Mouse (Mus musculus) telencephalon, adult 2 months (tissue): ENCODE data around the gene Rassf1.

Experiments
- DNase-seq: peaks from one replicate; pipeline ENCODE4 v3.0.0-alpha.2; 2011; ENCODE audit warnings: low read depth, low spot score

The Rassf1 gene

DNA sequence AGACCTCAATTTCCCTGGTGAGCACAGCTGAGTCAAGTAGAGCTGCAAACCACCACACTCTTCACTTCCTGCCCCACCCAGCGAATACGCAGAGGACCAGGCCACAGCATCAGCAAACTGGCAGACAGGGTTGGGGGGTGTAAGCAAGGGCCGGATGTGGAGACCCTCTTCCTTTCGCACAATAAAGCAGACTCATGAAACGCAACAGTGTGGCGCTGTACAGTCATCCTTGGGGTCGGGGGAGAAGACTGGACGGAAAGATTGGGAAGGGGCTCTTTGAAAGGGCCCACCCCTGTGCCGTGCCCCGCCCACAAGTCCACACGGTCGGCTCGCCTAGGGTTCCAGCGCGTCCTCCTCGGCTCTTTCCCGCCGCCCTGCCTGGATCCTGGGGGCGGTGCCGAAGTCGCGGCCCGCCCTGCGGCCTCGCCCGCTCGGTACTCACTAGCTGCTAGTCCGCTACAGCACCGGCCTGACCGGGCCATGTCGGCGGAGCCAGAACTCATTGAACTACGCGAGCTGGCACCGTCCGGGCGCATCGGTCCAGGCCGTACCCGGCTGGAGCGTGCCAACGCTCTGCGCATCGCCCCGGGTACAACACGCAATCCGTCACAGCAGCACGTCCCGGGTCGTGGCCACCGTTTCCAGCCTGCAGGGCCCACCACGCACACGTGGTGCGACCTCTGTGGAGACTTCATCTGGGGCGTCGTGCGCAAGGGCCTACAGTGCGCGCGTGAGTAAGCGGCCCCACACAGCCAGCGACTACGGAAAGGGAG, at the start of gene Rassf1:
TSS of gene Rassf1 (plus strand) at position 439 of the 773 bp plus-strand sequence.
- DNase-seq = no peak

DNA sequence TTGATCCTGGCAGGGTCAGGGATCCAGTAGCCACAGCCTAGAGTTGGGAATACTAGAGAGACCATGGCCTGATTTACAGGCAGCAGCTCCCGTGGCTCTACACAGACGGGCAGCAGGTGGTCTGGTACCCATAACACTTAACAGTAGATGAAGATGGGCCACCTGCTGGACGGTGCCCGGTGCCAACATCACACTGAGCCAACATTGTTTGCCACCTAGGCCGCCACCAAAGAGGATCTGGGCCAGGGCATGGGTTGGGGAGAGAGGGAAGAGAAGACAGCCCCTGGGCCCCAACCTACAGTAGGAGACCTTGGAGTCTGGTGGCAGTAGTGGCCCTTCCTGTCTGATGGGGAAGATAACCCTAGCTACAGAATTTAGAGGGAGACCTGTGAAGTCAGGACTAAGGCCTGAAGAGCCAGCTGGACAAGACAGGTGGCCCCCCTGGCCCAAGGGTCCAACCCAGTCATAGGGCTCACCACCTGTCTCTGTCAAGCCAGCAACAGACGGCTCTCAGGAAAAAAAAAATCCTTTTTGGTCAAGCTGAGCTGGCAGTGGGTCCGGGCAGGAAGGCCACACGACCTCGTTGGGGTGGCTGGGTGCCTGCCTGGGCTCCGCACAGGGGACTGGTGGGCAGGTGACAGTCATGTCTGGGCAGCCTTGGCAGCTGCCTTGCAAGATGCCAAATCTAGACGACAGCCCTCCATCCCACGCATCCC, 49.1 kb upstream of the Rassf1 start:
- DNase-seq = no peak

DNA sequence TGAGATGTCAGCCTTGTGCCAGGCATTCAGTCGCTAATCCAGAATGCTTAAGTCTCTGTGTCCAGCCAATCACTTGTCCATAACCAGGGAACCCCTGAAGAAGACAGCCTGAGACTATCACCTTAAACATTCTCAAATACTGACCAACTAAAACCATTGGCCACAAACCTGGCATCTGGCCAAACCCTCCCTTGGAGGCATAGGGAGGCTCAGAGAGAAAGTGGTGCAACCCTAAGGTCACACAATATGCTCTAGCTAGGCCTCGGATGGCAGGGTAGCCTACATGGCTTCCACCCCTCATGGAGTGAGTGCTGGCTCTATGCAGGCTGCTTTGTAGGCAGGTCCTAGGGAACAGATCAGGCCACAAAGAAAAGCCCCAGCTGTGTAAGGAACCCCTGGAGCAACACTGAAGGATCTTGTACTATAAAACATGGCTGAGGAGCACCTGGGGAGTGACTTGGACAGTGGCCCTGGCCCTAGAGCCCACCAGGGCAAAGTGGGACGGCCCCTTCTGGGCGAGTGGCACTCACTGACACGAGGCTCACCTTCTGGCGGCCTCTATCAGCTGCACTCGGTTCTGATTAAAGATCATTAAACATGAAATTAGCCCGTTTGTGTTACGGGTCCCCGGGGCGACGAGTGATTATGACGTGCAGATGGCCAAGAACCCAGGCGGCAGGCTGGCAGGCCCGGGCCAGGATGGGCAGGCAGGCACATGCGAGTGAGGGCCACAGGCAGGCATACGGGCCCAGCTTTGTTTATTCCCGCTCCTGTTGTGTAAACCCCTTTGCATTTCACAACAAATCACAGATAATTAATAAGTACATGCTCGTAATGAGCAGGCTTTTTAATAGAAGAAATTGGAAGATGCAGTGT, 46.5 kb upstream of the Rassf1 start:
- no peak for DNase-seq

DNA sequence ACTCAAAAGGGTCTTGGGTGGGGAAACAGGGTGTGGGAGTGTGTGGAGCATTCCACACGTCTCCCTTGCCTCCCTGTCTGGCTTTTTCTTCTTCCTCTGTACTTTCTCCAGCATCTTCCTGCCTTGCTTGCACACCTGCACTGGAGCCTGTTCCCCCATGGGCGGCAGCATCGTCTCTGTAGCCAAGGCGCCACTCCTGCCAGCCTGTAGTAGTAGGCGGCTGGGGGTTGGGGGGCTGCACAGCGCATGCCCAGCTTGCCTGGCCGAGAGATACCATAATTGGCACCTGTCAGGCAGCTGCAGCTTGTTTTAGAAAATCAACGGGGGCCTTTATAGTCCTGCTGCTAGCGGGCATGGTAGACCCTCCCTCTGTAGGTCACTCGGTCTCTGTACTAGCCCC, 43.1 kb upstream of the Rassf1 start:
- peak; percentile 53 for DNase-seq

DNA sequence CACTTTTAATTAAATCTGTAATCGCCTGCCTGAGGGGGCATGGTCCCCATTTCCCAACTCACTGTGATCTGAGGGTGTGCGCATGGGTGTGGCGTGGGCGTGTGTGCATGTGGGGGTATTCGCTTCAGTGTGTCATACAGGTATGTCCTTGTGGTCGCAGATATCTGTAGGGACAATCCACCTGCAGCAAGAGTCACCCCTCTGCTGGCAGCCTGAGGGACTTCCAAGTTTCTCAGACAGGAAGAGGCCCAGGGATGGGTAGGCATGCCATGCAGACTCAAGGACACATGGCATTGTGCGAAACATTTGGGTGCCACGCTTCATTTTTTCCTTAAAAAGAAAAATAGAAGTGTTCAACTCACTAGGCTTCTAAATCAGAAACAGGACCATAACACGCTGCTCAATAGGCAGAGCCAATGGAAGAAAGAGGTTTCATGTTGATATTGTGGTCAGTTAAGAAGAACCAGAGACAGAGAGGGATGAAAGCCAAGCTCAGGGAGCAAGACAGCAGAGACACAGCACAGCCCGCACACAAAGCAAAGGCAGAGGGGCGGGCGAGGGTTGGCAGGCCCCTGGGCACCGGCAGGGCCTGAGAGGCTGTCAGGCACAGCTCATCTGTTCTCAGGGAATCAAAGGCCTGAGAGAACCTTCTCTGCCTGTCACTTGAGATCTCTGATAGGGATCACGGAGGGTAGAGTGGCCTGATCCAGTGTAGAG, 40.8 kb upstream of the Rassf1 start:
- DNase-seq = no peak

GRCm38 (mm10) chr9:107511436-107511835, 39.9 kb upstream of the Rassf1 start:
- no peak for DNase-seq

GRCm38 (mm10) chr9:107512326-107512725, 39.0 kb upstream of the Rassf1 start:
- no peak for DNase-seq

- DNase-seq = peak; percentile 39
Measured at GRCm38 (mm10) chr9:107514303-107514955, 36.9 kb upstream of the Rassf1 start.

GRCm38 (mm10) chr9:107520331-107520730, 31.0 kb upstream of the Rassf1 start:
- DNase-seq = no peak

- DNase-seq = no peak
Measured at GRCm38 (mm10) chr9:107521190-107521589, 30.2 kb upstream of the Rassf1 start.

DNA sequence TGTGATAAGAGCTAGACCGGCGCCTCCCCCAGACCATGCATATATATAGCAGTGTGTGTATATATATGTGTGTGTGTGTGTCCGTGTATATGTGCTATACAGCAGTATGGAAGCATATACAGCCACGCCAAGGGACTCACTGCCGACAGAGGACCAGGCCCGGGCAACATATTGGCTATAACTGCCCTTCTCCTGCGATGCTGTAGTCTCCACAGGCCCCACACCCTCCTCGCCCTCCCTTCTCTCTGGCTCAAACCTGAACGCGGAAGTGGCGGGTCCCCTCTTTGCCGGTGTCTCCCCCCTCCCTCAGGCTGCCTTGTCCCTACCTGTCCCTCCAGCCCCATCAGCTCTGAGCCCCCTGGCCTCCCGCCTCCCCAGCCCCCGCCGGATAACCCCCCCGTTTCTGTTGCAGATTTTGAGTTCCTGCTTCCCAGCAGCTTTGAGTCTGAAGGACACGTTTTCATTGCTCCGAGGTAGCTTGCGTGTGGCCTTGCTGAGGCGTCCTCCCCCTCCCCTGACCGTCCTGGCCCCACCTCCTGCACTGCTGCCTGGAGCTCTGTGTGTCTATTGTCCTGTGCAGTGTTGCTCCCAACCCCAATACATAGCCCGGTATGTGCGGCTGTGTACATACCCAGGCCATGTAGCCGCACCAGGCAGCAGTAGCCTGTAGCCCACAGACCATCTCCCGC, 29.5 kb upstream of the Rassf1 start:
- DNase-seq = no peak

- no peak for DNase-seq
Measured at GRCm38 (mm10) chr9:107522400-107522711, 29.0 kb upstream of the Rassf1 start.

GRCm38 (mm10) chr9:107526198-107527026, 24.9 kb upstream of the Rassf1 start:
- DNase-seq = no peak

DNA sequence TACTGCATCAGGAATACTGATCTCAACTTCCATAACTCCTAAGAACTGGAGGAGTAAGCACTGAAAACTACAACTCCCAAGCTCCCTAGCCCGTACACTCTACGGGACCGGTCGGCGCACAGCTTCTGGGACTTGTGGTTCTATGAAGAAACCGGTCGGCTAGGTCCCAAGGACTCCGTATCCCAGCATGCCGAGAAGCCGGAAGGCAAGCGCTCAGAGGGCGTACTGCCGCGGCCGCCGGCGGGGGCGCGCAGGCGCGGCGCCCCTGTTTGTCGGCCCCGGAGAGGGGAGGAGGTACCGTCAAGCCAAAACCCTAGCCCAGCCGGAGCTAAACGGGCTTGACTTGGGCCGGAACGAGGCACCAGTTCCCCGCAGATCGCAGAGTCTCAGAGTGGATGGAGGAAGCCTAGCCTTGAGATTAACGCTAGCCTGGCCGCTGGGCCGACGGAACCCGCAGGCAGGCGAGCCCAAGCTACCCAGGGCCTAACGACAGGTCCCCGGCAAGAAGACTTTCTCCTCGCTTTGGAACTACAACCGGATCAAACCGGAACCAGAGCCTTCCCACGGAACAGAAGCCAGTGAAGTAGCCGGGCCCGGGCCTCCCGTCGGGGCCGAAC, 17.5 kb upstream of the Rassf1 start, which contains the start of gene Tmem115:
TSS of gene Tmem115 (plus strand) at position 155 of the 617 bp plus-strand sequence.
- peak; percentile 99 for DNase-seq

DNA sequence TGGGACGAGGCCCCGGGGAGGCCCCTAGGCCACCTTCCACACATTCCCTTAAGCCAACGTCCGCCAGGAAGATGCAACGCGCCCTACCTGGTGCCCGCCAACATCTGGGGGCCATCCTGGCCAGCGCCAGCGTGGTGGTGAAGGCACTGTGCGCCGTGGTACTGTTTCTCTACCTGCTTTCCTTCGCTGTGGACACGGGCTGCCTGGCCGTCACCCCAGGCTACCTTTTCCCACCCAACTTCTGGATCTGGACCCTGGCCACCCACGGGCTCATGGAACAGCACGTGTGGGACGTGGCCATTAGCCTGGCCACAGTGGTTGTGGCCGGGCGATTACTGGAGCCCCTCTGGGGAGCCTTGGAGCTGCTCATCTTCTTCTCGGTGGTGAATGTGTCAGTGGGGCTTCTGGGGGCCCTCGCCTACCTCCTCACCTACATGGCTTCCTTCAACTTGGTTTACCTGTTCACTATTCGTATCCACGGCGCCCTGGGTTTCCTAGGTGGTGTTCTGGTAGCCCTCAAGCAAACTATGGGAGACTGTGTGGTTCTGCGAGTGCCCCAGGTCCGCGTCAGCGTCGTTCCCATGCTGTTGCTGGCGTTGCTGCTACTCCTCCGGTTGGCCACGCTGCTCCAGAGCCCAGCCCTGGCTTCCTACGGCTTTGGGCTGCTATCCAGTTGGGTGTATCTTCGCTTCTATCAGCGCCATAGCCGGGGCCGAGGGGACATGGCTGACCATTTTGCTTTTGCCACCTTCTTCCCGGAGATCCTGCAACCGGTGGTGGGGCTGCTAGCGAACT, 16.8 kb upstream of the Rassf1 start:
- DNase-seq = no peak

- DNase-seq = no peak
Measured at GRCm38 (mm10) chr9:107538231-107538630, 13.1 kb upstream of the Rassf1 start.

- DNase-seq = no peak
Measured at GRCm38 (mm10) chr9:107538711-107539110, 12.6 kb upstream of the Rassf1 start.

DNA sequence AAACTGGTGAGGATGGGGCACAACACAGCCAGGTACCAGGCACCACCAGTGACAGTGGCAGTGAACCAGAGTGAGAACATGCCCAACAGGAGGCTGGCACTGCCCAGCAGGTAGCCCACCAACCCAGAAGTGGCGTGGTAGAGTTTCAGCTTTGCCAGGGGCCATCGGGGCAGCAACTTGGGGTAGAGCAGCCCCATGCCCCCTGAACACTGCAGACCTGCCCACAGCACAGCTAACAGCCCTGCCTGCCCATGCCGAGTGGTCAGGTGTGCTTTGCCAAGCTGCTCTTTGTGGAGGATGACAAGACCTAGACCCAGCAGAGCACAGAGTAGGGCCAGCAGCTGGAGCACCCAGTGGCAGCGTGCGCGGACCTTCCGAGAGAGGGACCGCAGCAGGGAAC, 11.4 kb upstream of the Rassf1 start:
- no peak for DNase-seq
